Mouse (Mus musculus) layer of hippocampus, postnatal 25 days (tissue): ENCODE data around the gene Ube2b. TPM values are rescaled to one million over a fixed set of nuclear protein-coding genes. Genes with fewer than 3 reads are reported as not detected.
A peak's percentile ranks its signal among the peaks of the same experiment; 100 is the strongest.

ENCODE experiments used
- DNase-seq, 2 experiments: peaks; one replicate each; pipeline ENCODE4 v3.0.0; 2022; ENCODE audit warnings: mixed read lengths in 2 of 2, low spot score in 1 of 2; ENCODE audit errors: extremely low spot score in 1 of 2
- total RNA-seq, 2 experiments: library from RNA; stranded (reverse); gene quantifications; 2 replicates each; pipeline ENCODE4 v1.2.3; 2021

Gene Ube2b
- total RNA-seq: 100 to 1,000 TPM; 187 to 191 TPM

GRCm38 (mm10) chr11:52000290-52000962 lies at the start of gene Ube2b:
Ube2b (minus strand) TSS chr11:52000762.
- peak; percentile 92 to 93 for DNase-seq

- no peak for DNase-seq
Observed at GRCm38 (mm10) chr11:52046446-52047165, 46.0 kb upstream of the Ube2b start.

GRCm38 (mm10) chr11:52044156-52044555 lies 43.6 kb upstream of the Ube2b start:
- no peak for DNase-seq

GRCm38 (mm10) chr11:52043224-52043623 lies 42.7 kb upstream of the Ube2b start:
- DNase-seq: no peak

- no peak for DNase-seq
Observed at GRCm38 (mm10) chr11:52037659-52038058, 37.1 kb upstream of the Ube2b start.

GRCm38 (mm10) chr11:52035905-52036304 lies 35.3 kb upstream of the Ube2b start:
- no peak for DNase-seq

GRCm38 (mm10) chr11:52033953-52034352 lies 33.4 kb upstream of the Ube2b start:
- no peak for DNase-seq

- DNase-seq: no peak
Observed at GRCm38 (mm10) chr11:52032356-52032755, 31.8 kb upstream of the Ube2b start.

GRCm38 (mm10) chr11:52018217-52018616 lies 17.7 kb upstream of the Ube2b start:
- DNase-seq: no peak

GRCm38 (mm10) chr11:52011541-52011940 lies 11.0 kb upstream of the Ube2b start:
- DNase-seq: no peak

GRCm38 (mm10) chr11:52011011-52011410 lies 10.4 kb upstream of the Ube2b start:
- DNase-seq: no peak

- DNase-seq: no peak
Observed at GRCm38 (mm10) chr11:52005586-52005985, 5.0 kb upstream of the Ube2b start.

- DNase-seq: peak; percentile 71 to 72
Observed at GRCm38 (mm10) chr11:52003772-52004528, 3.4 kb upstream of the Ube2b start, which contains the start of gene Cdkl3. Cdkl3 (plus strand) TSS chr11:52004221.

- no peak for DNase-seq
Observed at GRCm38 (mm10) chr11:52003505-52003771, 2.9 kb upstream of the Ube2b start.

GRCm38 (mm10) chr11:52002842-52003504 lies 2.4 kb upstream of the Ube2b start:
- no peak for DNase-seq

- no peak for DNase-seq
Observed at GRCm38 (mm10) chr11:52001861-52002260, 1.3 kb upstream of the Ube2b start.

GRCm38 (mm10) chr11:52001341-52001740 lies 779 bp upstream of the Ube2b start:
- no peak for DNase-seq

- DNase-seq: peak in 1 of 2 experiments; percentile 16
Observed at GRCm38 (mm10) chr11:51999611-52000289, 812 bp downstream of the Ube2b start.

- no peak for DNase-seq
Observed at GRCm38 (mm10) chr11:51971644-51972043, 28.9 kb downstream of the Ube2b start.

- DNase-seq: no peak
Observed at GRCm38 (mm10) chr11:51969511-51969910, 31.1 kb downstream of the Ube2b start.
